Mouse (Mus musculus): Measurements from ENCODE around the gene Ugt1a6b.

GRCm38 (mm10) chr1:88229986-88230385, 126.9 kb downstream of the Ugt1a6b start:
- TF ChIP-seq POLR2A (IDR thresholded peaks at IDR 0.05; ENCODE audit: insufficient read depth, low read depth, low read length) (no peak), CTCF (IDR thresholded peaks at IDR 0.05; ENCODE audit: insufficient read depth, low read depth, low read length) (no peak)

All from olfactory bulb, adult 2 months (tissue).